Mouse (Mus musculus) heart, postnatal 0 days (tissue): Measurements from ENCODE around the gene Rab25.

Experiments used
- CTCF ChIP-seq: IDR thresholded peaks from 2 replicates; pipeline ENCODE4 v1.5.1; 2016; ENCODE audit warnings: antibody characterized with exemption, control low read depth, low read depth
- EP300 ChIP-seq: IDR thresholded peaks from 2 replicates; pipeline ENCODE4 v1.6.1; 2016; ENCODE audit warnings: antibody characterized with exemption, low read depth

- TF ChIP-seq CTCF (no peak), EP300 (no peak)
Observed at GRCm38 (mm10) chr3:88542486-88542885, 5.6 kb downstream of the Rab25 start.
